Mouse (Mus musculus) testis, adult 2 months (tissue): Measurements from ENCODE around the gene Rdh12. TPM values are rescaled to one million over a fixed set of nuclear protein-coding genes. Genes with fewer than 3 reads are reported as not detected.
"Not testable (repeated sequence)": the region's sequence is repeated elsewhere in the genome, so short reads cannot be mapped to it uniquely, and the experiment has no call there.

ENCODE experiments used
- H3K27ac ChIP-seq: fragments of 200-500 bp; 2 replicates; pipeline ENCODE4 v1.5.1; 2012; ENCODE audit warnings: low read depth, low read length; ENCODE audit not compliant: control insufficient read depth, insufficient read depth
- H3K27me3 ChIP-seq: fragments of 200-500 bp; 2 replicates; pipeline ENCODE4 v1.6.1; 2012; ENCODE audit warnings: mild to moderate bottlenecking, low read length, moderate library complexity; ENCODE audit not compliant: control insufficient read depth, insufficient read depth
- H3K36me3 ChIP-seq: fragments of 200-500 bp; 2 replicates; pipeline ENCODE4 v1.6.1; 2012; ENCODE audit warnings: mild to moderate bottlenecking, low read length; ENCODE audit not compliant: control insufficient read depth, insufficient read depth
- H3K4me1 ChIP-seq: fragments of 200-500 bp; 2 replicates; pipeline ENCODE4 v1.6.1; 2012; ENCODE audit warnings: low read length; ENCODE audit not compliant: control insufficient read depth, insufficient read depth
- H3K4me3 ChIP-seq: fragments of 200-500 bp; 2 replicates; pipeline ENCODE4 v1.5.1; 2012; ENCODE audit warnings: low read depth, mild to moderate bottlenecking, low read length, moderate library complexity, mixed read lengths; ENCODE audit not compliant: control insufficient read depth
- CTCF ChIP-seq: fragments of 200-500 bp; IDR thresholded peaks from 2 replicates; pipeline ENCODE4 v1.5.1; 2012; ENCODE audit warnings: low read depth, mild to moderate bottlenecking, inconsistent platforms, low read length, moderate library complexity; ENCODE audit not compliant: control insufficient read depth, insufficient read depth, insufficient replicate concordance
- POLR2A ChIP-seq: fragments of 200-500 bp; IDR thresholded peaks from 2 replicates; pipeline ENCODE4 v1.6.1; 2012; ENCODE audit warnings: low read depth, mild to moderate bottlenecking, inconsistent platforms, low read length, moderate library complexity; ENCODE audit not compliant: control insufficient read depth
- polyA plus RNA-seq: library from polyadenylated mRNA; depleted of rRNA; stranded (reverse); fragments of >200 nt; gene quantifications from 2 replicates; pipeline ENCODE4 v1.2.3, GENCODE M21; 2012

Rdh12 gene
- polyA plus RNA-seq, 1 experiment, result 0.63 TPM

- TF ChIP-seq CTCF, result no peak
- TF ChIP-seq POLR2A, result no peak
- Histone ChIP-seq H3K27me3 (no peaks in the 10 kb centered on the region), H3K27ac (no peak overlapping the region), H3K4me3 (no peak overlapping the region), H3K36me3 (no peaks in the 10 kb centered on the region; the same call in 1 of the 2 replicates), H3K4me1 (no peaks in the 10 kb centered on the region; the same call in 1 of the 2 replicates)
Measured at GRCm38 (mm10) chr12:79175998-79176397, 32.7 kb upstream of the Rdh12 start.

GRCm38 (mm10) chr12:79185160-79185559 is 23.6 kb upstream of the Rdh12 start:
- not testable (repeated sequence) for H3K4me3 ChIP-seq, H3K27ac ChIP-seq, H3K27me3 ChIP-seq, H3K4me1 ChIP-seq, H3K36me3 ChIP-seq

GRCm38 (mm10) chr12:79190931-79191673 is 17.6 kb upstream of the Rdh12 start:
- Histone ChIP-seq H3K27ac (peak overlapping the region; percentile 91), H3K36me3 (peaks cover 5% of the 10 kb centered on the region), H3K27me3 (no peaks in the 10 kb centered on the region), H3K4me1 (peaks cover 2% of the 10 kb centered on the region; the same call in 1 of the 2 replicates), H3K4me3 (peak overlapping the region; percentile 98)
- TF ChIP-seq CTCF (no peak), POLR2A (peak; percentile 61; the same call in 1 of the 2 replicates)

GRCm38 (mm10) chr12:79191701-79192100 is 17.0 kb upstream of the Rdh12 start:
- peak overlapping the region; percentile 98 for H3K4me3 ChIP-seq
- H3K36me3 ChIP-seq, result peaks cover 5% of the 10 kb centered on the region
- H3K27me3 ChIP-seq, result no peaks in the 10 kb centered on the region
- peak; percentile 16; the same call in 1 of the 2 replicates for TF ChIP-seq CTCF
- peak; percentile 40; the same call in 1 of the 2 replicates for TF ChIP-seq POLR2A
- peak overlapping the region; percentile 91 for H3K27ac ChIP-seq
- H3K4me1 ChIP-seq, result peaks cover 2% of the 10 kb centered on the region; the same call in 1 of the 2 replicates

- TF ChIP-seq POLR2A (no peak), CTCF (no peak)
- H3K27ac ChIP-seq, result peak within 1 kb of the TSS; percentile 91
Measured at GRCm38 (mm10) chr12:79192193-79192592, 16.5 kb upstream of the Rdh12 start, which contains the start of gene Rdh11. Gene Rdh11, minus strand, starts transcription at chr12:79192293.

GRCm38 (mm10) chr12:79193441-79193840 is 15.3 kb upstream of the Rdh12 start:
- peaks cover 2% of the 10 kb centered on the region; the same call in 1 of the 2 replicates for H3K36me3 ChIP-seq
- no peak overlapping the region for H3K4me3 ChIP-seq
- H3K4me1 ChIP-seq, result peaks cover 2% of the 10 kb centered on the region; the same call in 1 of the 2 replicates
- no peak overlapping the region for H3K27ac ChIP-seq
- no peak for TF ChIP-seq POLR2A
- peak; percentile 24; the same call in 1 of the 2 replicates for TF ChIP-seq CTCF
- H3K27me3 ChIP-seq, result no peaks in the 10 kb centered on the region

More at GRCm38 (mm10) chr12:79192193-79192592, 16.5 kb upstream of the Rdh12 start, which contains the start of gene Rdh11:
- H3K36me3 ChIP-seq, result peaks cover 5% of the 10 kb centered on the region
- H3K4me1 ChIP-seq, result peaks cover 2% of the 10 kb centered on the region; the same call in 1 of the 2 replicates
- H3K4me3 ChIP-seq, result peak within 1 kb of the TSS; percentile 98
- no peaks in the 10 kb centered on the region for H3K27me3 ChIP-seq

GRCm38 (mm10) chr12:79197105-79197504 is 11.6 kb upstream of the Rdh12 start:
- H3K4me3 ChIP-seq, result no peak overlapping the region
- no peaks in the 10 kb centered on the region for H3K27me3 ChIP-seq
- no peak for TF ChIP-seq CTCF
- no peak for TF ChIP-seq POLR2A
- no peak overlapping the region for H3K27ac ChIP-seq
- H3K4me1 ChIP-seq, result no peaks in the 10 kb centered on the region
- H3K36me3 ChIP-seq, result no peaks in the 10 kb centered on the region
